Mouse (Mus musculus) hindbrain, embryonic 11.5 days (tissue): ENCODE measurements around the gene Rfc2. TPM values are rescaled to one million over a fixed set of nuclear protein-coding genes. Genes with fewer than 3 reads are reported as not detected.

Experiments
- ATAC-seq: fragments of 200-750 bp; cut with Nextera tagmentation; 2 replicates; pipeline ENCODE4 v1.8.0; 2017; ENCODE audit warnings: mild to moderate bottlenecking, moderate TSS enrichment, moderate library complexity; ENCODE audit not compliant: low FRiP score
- DNase-seq: peaks from one replicate; pipeline ENCODE4 v3.0.0-alpha.2; 2015; ENCODE audit warnings: low spot score
- H3K27ac ChIP-seq: fragments of 300-500 bp; sonication (generic); 2 replicates; pipeline ENCODE4 v1.5.1; 2014; ENCODE audit warnings: mild to moderate bottlenecking, low read depth, low read length
- H3K27me3 ChIP-seq: fragments of 300-500 bp; sonication (generic); 2 replicates; pipeline ENCODE4 v1.6.1; 2014; ENCODE audit warnings: mild to moderate bottlenecking, low read length, moderate library complexity, mixed read lengths; ENCODE audit not compliant: control insufficient read depth, insufficient read depth
- H3K36me3 ChIP-seq: fragments of 300-500 bp; sonication (generic); 2 replicates; pipeline ENCODE4 v1.6.1; 2014; ENCODE audit warnings: mild to moderate bottlenecking, low read length, moderate library complexity, mixed read lengths; ENCODE audit not compliant: control insufficient read depth, insufficient read depth
- H3K4me1 ChIP-seq: fragments of 300-500 bp; sonication (generic); replicated peaks from 2 replicates; pipeline ENCODE4 v1.6.1; 2014; ENCODE audit warnings: low read length, mixed read lengths; ENCODE audit not compliant: control insufficient read depth, insufficient read depth
- H3K4me2 ChIP-seq: fragments of 300-500 bp; sonication (generic); replicated peaks from 2 replicates; pipeline ENCODE4 v1.6.1; 2014; ENCODE audit warnings: mild to moderate bottlenecking, low read depth, low read length
- H3K4me3 ChIP-seq: fragments of 300-500 bp; sonication (generic); 2 replicates; pipeline ENCODE4 v1.5.1; 2014; ENCODE audit warnings: low read depth, low read length
- H3K9ac ChIP-seq: fragments of 300-500 bp; sonication (generic); 2 replicates; pipeline ENCODE4 v1.6.1; 2014; ENCODE audit warnings: low read depth, low read length
- H3K9me3 ChIP-seq: fragments of 300-500 bp; sonication (generic); 2 replicates; pipeline ENCODE4 v1.6.1; 2016; ENCODE audit warnings: low read length; ENCODE audit not compliant: control insufficient read depth
- WGBS: fragments of 180-500 bp; shearing (Covaris S2); extraction: QIAGEN DNeasy Blood & Tissue Kit; methylation state at CpG from one replicate; pipeline ENCODE4 v1.1.7; 2014; 5-methylcytosine and 5-hydroxymethylcytosine counted together
- polyA plus RNA-seq: library from polyadenylated mRNA; unstranded; fragments of >200 nt; fragmentation: Nextera tagmentation; extraction: Ambion mirVana; gene quantifications from 2 replicates; pipeline ENCODE4 v1.2.1, GENCODE M21; 2014

Rfc2 gene
- polyA plus RNA-seq, 1 experiment from 2014 or later: 291 TPM

DNA sequence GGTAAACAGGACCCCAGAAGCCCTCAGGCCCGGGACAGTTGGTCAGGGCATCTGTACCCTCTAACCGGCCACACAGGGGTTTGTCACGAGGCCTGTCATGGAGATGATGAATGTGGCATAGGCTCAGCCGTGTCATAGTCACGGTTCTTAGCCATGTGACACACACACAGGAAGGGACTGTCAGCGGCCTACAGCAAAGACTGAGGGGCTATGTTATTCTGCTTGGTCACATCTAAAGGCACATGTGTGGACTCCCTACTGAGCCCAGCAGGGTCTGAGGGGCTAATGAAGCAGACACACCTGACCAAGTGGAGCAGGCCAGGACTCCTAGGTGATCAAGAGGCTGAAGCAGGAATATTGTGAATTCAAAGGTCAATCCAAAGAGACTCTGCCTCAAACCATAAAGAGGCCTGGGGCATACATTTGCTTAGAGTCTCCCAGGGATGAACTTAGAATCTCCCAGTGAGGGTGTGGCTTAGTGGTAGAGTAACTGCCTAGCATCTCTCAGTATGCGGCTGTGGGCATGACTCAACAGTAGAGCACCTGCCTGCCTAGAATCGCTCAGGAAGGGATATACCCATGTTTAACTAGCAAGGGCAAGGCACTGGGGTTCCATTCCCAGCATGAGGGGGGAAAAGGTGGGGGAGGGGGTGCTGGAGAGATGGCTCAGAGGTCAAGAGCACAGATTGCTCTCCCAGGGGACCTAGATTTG is 30.8 kb downstream of the Rfc2 start:
- WGBS: 54% methylated on average over 8 of the region's 8 CpGs
- Histone ChIP-seq H3K36me3 (no peaks in the 10 kb centered on the region), H3K9me3 (no peaks in the 10 kb centered on the region), H3K4me2 (no peak overlapping the region), H3K27ac (peak overlapping the region; percentile 42; the same call in 1 of the 2 replicates), H3K4me1 (no peaks in the 10 kb centered on the region), H3K9ac (no peak overlapping the region), H3K27me3 (no peaks in the 10 kb centered on the region), H3K4me3 (no peak overlapping the region)
- no peak for ATAC-seq
- peak; percentile 28 for DNase-seq

DNA sequence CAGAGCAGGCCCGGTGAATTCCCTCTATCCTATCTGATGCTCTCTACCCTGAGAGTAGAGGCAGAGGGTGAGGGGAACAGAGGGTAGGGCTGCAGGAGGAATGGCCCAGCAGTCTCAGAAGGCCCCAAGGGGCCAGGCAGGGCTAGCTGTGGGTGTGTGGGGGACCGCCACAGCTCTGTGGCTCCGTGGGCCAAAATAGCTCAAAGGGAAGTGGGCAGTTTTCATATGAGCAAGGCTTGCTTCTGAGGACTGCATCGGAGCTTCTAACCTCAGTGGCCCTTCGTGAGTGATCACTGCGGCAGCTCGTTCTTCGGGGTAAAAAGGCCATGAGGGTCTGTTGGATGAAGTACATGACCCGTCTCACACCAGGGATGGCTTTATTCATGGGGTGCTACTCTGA is 32.6 kb downstream of the Rfc2 start:
- Histone ChIP-seq H3K9me3 (no peaks in the 10 kb centered on the region), H3K9ac (no peak overlapping the region), H3K27ac (no peak overlapping the region), H3K4me1 (no peaks in the 10 kb centered on the region), H3K27me3 (no peaks in the 10 kb centered on the region), H3K36me3 (peaks cover 2% of the 10 kb centered on the region; the same call in 1 of the 2 replicates), H3K4me3 (no peak overlapping the region), H3K4me2 (no peak overlapping the region)
- DNase-seq (no peak), ATAC-seq (no peak)
- WGBS: 83% methylated on average over 9 of the region's 9 CpGs

DNA sequence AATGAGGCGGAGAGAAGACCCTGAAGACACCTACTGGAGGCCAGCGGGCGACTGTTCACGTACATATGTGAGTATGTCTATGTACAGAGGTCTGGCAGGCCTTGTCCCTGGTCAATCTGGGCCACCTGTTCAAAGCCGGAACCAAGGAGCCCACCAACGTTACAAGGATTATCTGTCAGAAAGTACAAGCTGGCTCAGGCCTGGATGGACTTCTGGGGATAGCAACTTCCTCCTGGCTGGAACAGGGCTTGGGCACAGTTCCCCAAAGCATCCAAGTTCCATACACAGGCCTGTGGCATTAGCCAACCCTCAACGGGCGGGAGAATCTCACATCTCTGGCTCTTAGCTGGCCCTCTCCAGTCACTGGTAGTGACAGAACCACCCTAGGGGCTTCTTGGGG is 33.1 kb downstream of the Rfc2 start:
- no peak overlapping the region for H3K4me2 ChIP-seq
- H3K4me3 ChIP-seq: no peak overlapping the region
- ATAC-seq (no peak), DNase-seq (no peak)
- no peak overlapping the region for H3K27ac ChIP-seq
- H3K27me3 ChIP-seq: no peaks in the 10 kb centered on the region
- no peaks in the 10 kb centered on the region for H3K9me3 ChIP-seq
- H3K4me1 ChIP-seq: no peaks in the 10 kb centered on the region
- 92% methylated on average over 8 of the region's 8 CpGs for WGBS
- H3K9ac ChIP-seq: no peak overlapping the region
- H3K36me3 ChIP-seq: peaks cover 7% of the 10 kb centered on the region

DNA sequence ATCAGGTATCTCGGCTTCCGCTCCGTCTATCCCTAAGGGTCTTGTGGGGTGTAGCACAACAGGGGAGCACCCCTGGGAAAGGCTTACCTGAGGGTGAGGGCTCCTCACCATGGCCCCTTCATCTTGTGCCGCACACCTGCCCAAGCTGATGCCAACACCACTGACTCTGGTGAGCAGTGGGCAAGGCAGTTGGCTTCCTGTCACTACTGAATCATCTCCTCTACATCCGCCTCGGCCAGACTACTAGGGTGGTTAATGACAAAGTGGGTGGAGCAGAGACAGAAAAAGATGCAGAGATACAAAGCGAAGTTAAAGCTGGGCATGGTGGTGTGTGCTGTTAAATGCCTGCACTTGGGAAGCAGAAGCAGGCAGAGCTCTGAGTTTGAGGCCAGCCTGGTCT is 33.6 kb downstream of the Rfc2 start, which contains the start of gene Lat2:
Lat2 (minus strand) TSS at position 224 of the 400 bp plus-strand sequence.
- no peak within 1 kb of the TSS for H3K27ac ChIP-seq
- DNase-seq: no peak
- H3K27me3 ChIP-seq: no peaks in the 10 kb centered on the region
- H3K4me3 ChIP-seq: no peak within 1 kb of the TSS
- ATAC-seq: no peak
- H3K36me3 ChIP-seq: peaks cover 12% of the 10 kb centered on the region
- WGBS: 93% methylated on average over 7 of the region's 7 CpGs
- H3K9me3 ChIP-seq: no peaks in the 10 kb centered on the region
- no peak within 1 kb of the TSS for H3K4me2 ChIP-seq
- H3K9ac ChIP-seq: no peak within 1 kb of the TSS
- H3K4me1 ChIP-seq: no peaks in the 10 kb centered on the region

DNA sequence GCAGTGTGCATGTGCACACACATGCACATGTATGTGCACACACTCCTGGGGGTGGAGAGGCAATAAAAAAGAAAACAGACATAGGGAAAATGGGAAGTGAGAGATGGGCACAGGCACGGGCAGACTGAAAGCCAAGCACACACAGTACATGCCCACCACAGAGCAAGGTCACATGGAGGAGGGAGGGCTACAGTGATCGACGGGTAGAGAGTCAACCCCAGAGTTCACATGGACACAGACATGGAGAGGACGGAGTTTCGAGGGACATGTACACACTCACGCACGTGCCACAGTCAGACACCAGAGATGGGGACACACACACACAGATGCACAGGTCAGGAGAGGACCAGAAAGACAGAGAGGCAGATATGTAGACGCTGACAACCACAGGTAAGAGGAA is 34.2 kb downstream of the Rfc2 start:
- Histone ChIP-seq H3K27me3 (no peaks in the 10 kb centered on the region), H3K9me3 (no peaks in the 10 kb centered on the region), H3K4me1 (no peaks in the 10 kb centered on the region), H3K27ac (no peak overlapping the region), H3K4me3 (no peak overlapping the region), H3K36me3 (peaks cover 18% of the 10 kb centered on the region), H3K4me2 (no peak overlapping the region), H3K9ac (no peak overlapping the region)
- no peak for ATAC-seq
- DNase-seq: no peak
- 85% methylated on average over 8 of the region's 8 CpGs for WGBS

DNA sequence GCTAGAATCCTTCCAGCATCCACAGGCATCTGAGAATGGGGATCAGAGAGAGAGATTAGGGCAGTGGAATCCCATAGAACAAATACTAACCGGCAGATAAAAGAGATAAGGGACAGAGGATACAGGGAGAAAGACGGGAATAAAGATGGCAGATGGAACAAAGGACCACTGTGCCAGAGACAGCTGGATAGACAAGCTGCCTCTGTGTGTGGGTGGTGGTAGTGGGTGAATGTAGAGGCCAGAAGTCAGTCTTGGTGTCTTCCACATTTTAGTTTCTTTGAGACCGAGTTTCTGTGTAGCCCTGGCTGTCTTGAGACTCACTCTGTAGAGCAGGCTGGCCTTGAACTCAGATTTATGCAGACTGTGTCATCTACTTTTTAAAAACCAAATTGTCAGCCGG is 34.6 kb downstream of the Rfc2 start:
- ATAC-seq: no peak
- H3K4me2 ChIP-seq: no peak overlapping the region

DNA sequence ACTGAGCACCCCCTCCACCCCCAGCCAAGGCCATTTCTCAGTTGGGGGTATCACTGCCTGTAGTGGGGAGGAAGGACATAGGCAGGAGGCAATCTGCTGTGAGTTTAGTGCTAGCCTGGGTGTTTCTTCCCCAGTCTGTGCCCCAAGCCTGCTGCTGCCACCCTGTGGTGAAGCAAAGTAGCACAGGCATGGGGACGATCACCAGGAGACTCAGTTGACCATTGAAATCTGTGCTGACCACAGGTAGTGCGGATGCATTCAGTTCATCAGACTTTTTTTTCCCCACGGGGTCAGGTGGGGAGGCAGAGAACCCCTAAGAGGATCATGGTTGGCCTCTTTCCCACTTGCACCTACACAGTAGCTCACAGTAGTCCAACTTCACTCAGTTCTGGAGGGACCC is 35.9 kb downstream of the Rfc2 start:
- 61% methylated on average over 3 of the region's 3 CpGs for WGBS
- no peak overlapping the region for H3K4me3 ChIP-seq
- no peak overlapping the region for H3K4me2 ChIP-seq
- no peaks in the 10 kb centered on the region for H3K9me3 ChIP-seq
- peaks cover 31% of the 10 kb centered on the region for H3K36me3 ChIP-seq
- H3K9ac ChIP-seq: no peak overlapping the region
- no peaks in the 10 kb centered on the region for H3K4me1 ChIP-seq
- ATAC-seq (no peak), DNase-seq (peak; percentile 58)
- H3K27ac ChIP-seq: no peak overlapping the region
- H3K27me3 ChIP-seq: no peaks in the 10 kb centered on the region

More for the DNA sequence above, 34.6 kb downstream of the Rfc2 start:
- H3K27ac ChIP-seq: no peak overlapping the region
- DNase-seq: no peak
- H3K9ac ChIP-seq: no peak overlapping the region
- 81% methylated on average over 4 of the region's 4 CpGs for WGBS
- H3K27me3 ChIP-seq: no peaks in the 10 kb centered on the region
- H3K4me3 ChIP-seq: no peak overlapping the region
- H3K4me1 ChIP-seq: no peaks in the 10 kb centered on the region
- H3K36me3 ChIP-seq: peaks cover 22% of the 10 kb centered on the region
- no peaks in the 10 kb centered on the region for H3K9me3 ChIP-seq

DNA sequence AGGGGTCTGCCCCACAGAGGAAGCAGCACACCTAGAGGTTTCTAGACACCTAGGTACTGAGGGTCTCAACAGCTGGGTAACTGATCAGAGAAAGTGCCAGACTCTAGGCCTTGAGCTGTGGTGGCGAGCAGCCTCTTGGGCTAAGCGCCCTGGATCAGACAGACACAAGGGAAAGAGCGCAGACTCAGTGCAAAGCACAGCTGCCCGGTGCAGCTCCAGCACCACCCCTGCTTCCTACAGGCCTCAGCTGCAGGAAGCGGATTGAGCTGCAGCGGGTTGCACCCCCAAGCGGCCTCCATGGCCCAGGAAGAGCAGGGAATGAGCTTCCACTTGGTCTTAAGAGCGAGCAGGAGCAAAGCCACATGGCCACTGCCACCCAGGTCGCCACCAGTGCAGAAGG is 39.3 kb downstream of the Rfc2 start:
- no peak for ATAC-seq
- DNase-seq: no peak
- Histone ChIP-seq H3K4me2 (no peak overlapping the region), H3K27me3 (no peaks in the 10 kb centered on the region), H3K4me3 (no peak overlapping the region), H3K4me1 (no peaks in the 10 kb centered on the region), H3K27ac (no peak overlapping the region), H3K9me3 (no peaks in the 10 kb centered on the region), H3K36me3 (peaks cover 51% of the 10 kb centered on the region), H3K9ac (no peak overlapping the region)
- 95% methylated on average over 9 of the region's 9 CpGs for WGBS

DNA sequence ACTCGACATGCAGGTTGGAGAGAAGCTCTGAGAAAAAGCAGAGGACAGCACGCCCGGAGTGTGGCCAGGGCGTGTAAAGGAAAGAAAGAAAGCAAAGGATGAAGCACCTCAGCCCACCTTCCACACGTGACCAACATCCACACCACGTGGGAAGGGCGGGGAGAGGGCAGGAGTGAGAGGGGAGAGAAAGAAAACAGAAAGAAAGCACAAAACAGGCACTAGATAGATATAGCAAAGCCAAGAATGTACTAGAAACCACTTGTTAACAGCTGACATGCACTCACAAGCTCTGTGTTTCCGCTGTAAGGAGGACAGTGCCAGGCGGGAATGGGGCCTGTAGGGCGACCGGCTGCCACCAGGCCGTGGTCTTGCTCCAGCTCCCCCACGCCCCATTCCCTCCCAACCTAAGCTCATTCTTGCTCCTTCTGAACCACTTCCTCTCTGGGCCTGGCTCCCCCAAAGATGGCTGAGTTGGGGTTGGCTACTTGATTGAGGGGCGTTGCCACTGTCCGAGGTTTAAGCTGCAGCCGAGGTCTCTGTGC is 40.0 kb downstream of the Rfc2 start:
- Histone ChIP-seq H3K9ac (no peak overlapping the region), H3K4me3 (no peak overlapping the region), H3K27ac (no peak overlapping the region), H3K4me2 (no peak overlapping the region), H3K27me3 (no peaks in the 10 kb centered on the region), H3K36me3 (peaks cover 56% of the 10 kb centered on the region), H3K9me3 (no peaks in the 10 kb centered on the region), H3K4me1 (no peaks in the 10 kb centered on the region)
- WGBS: 92% methylated on average over 16 of the region's 16 CpGs
- ATAC-seq (no peak), DNase-seq (no peak)
